Mouse (Mus musculus): ENCODE results near the gene Vta1.

Vta1 gene

DNA sequence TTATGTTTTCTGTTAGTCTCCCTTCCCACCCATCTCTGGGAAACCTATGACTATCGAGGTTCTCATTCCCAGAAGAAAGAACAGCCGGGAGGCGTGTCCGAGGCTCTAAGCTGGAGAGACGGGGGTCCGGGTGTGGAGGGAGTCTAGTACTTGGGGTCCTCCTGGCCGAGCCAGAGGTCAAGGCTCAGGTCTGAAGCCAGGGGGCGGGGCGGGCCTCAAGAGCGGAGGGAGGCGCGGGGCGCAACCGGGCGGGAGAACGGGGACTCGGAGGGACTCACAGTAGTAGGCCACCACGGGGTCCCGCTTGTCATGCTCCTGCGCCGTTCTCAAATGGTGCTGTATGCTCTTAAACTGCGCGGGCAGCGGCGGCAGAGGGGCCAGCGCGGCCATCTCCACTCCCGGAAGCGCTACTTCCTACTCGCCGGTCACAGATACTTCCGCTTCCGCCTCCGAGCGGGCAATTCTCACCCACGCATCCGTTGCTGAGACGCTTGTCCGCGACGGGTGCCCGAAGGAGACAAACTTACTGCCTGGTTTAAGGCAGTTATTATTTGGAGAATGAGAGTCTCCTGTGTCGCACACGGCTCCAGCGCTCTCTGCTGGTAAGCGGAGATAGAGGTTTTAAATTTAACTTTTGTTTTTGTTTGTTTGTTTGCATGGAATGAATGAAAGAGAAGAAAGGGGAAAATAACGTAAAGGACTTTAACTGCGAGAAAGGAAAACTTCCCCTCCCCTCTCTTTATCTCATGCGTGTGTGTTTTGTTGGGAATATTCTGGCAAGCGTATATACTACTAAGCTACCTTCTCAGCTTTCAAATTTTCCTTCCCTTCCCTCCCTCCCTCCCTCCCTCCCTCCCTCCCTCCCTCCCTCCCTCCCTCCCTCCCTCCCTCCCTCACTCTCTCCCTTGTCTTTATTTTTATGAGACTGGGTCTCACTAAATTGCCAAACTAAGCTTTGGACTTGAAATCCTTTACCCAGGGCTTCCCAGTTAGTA is at the start of gene Vta1, which contains the start of gene Nmbr:
Vta1 (minus strand) TSS at position 489 of the 995 bp plus-strand sequence.
Nmbr (plus strand) TSS at position 520 of the 995 bp plus-strand sequence.
- DNase-seq: peak; percentile 96

DNA sequence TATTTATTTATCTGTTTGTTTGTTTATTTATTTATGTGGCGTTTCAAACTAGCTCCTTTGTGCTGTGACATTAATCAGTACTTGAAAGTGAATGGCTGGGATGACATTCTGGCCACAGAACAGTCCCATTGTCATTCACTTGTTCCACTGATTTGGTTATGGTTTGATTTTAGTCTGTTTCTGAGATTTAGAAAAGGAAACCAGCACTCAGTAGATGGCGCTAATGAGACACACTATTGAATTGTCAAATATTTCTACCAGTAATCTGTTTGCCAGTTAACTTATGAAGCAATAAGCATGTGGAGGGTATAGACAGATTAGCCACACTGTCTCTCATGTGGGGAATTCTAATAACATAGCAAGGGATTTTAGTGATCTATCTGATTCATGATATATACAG is 28.9 kb upstream of the Vta1 start:
- DNase-seq: no peak

DNA sequence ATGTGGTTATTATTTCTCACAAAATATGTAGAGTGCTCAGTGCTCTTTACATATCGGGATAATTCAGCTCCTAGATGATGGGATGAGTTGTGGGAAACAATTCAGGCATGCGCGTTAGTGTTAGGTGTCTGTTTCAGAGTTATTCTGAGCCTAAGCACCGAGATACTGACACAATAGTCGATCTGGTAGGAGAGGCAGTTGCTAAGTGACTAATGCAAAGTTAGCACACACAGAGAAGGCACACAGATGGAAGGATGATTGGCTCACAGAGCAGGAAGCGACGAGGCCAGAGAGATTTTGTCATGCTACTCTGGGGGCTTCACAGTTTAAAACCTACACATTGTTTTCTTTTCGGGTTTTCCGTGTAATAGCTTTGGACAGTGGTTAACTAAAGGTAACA is 20.3 kb upstream of the Vta1 start:
- no peak for DNase-seq

DNA sequence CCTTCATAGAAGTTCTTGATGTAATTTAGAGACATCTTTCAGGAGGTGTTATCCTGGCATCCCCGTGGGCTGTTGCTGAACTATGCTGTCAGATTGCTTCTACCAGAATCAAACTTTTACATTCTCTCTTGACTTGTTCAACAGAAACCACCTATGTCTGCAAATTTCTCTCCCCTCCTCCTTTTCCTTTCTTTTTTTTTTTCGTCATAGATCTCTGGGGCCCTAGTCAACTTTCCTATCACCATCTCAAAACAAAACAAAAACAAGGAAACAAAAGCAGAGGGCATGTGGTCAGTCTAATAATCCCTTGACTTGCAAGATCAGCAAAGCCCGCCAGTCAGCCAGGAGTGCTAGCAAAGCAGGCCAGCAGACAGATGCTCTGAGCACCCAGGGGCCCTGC is 12.8 kb upstream of the Vta1 start, which contains the start of gene Gje1:
Gje1 (minus strand) TSS at position 101 of the 400 bp plus-strand sequence.
- DNase-seq: no peak

DNA sequence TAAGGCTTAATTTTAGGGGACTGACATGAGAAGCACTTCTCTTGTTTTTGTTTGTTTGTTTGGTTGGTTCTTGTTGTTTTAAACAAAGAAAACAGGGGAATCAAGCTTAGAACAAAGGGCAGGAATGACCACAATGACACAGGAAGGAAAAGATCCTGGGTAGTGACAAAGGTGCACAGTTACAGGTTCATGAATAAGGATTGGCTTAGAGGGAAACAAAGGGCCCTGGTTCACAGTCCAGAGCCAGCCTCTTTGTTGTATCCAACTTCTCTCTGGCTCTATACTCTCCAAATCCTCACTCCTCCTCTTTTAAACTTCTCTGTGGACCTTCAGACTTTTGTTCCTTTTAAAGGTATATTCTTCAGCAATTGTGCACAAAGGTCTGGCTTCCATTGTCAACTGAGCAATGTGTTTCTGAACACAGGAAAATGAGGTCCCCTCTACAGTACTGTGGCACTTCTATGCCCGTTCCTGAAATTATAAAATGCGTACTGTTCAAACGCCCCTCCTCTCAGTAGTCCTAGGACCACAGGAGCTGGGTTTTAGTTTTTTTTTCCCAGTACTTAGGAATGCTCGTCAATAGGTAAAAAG is 1.4 kb downstream of the Vta1 start:
- no peak for DNase-seq

DNA sequence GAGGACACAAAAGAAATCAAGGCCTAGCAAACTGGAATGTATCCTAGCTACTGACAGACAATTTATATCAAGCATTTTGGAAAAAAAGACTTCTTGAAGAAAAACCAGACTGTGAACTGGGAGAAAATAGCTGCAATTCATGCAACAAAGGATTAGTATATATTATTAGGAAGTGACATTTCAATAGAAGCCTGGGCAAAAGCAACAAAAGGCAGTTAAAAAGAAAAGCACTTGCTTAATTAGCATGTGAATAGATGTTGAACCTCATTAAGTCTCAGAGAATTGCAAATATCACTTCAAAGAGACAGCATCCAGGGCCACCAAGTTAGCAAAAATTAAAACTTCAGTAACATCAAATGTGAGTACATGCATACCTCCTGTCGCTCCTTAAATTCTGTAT is 2.1 kb downstream of the Vta1 start:
- no peak for DNase-seq

DNA sequence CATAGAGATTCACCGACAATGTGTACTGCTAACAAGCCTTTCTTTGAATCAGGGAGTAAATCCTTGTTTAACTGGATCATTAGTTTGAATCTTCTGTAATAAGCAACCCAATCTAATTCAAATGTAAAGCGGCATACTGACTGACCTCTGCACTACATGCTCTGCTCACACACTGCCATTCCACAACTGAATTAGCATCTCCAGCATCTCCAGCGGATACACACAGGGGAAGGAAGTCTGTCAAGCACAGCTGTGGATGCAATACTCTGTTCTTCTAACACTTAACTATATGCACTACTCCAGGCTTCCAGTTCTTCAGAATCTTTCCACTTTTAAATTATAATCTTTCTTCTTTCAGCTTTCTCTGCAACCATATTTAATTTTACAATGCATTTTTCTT is 15.0 kb downstream of the Vta1 start:
- no peak for DNase-seq

DNA sequence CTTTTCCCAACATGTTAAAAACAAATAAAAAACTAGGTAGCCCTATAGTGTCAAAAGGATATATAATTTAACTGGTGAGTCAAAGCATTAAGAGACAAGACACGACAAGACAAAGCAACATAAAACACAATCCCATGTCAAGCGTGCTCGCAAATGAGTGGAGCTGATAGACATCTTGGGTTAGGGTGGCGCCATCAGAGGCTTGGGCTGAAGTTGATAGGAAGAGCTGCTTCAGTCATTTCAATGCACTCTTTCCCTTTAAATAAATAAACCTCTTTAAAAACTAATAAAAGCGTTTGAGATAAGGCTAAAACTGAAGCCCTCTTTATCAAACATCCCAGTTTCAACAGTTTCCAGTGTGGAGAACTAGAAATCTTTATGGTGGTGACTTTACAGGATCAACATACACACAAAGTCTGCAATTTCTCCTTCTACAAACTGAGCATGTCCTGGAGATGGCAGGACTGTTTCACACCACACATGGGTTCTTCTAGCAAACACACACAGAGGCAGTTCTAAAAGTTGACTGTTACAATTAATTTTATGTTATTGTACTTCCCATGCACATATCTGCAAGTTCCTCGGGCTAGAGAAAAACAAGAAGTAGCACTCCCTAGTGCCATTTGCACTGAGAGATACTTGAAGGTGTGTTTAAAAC is 16.4 kb downstream of the Vta1 start:
- DNase-seq: no peak

DNA sequence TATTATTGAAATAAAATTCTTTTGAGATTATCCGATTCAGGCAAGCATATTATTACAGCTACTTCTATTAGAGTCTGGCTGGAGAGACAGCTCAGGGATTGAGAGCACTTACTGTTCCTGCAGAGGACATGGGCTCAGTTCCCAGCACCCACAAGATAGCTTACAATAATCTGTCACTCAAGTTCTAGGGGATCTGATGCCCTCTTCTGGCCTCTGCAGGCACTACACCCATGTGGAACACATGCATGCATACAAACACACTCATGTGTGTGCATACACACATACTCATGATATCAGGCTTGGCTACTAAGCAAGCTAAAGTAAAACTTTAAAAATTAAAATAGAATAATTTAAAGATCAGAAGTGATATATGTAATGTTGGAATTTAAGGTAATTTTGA is 19.7 kb downstream of the Vta1 start:
- peak; percentile 13 for DNase-seq

DNA sequence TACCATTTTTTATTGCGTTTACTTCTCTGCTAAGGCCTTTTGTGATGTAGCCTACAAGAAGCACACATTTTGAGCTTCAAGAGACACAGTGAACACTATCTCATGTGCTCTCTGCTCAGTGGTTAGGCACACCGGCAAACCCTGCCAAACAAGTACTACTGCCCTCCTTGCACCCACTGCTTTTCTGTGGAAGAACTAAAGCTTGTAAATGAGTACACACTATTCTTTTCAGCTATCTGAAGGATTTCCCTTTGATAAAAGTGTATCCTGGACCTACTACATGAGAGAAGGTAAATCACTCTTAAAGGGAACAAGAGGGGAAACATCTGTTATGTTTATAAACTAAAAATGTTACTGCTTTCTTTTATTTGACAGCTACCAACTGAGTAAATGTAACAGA is 39.2 kb downstream of the Vta1 start:
- no peak for DNase-seq

DNA sequence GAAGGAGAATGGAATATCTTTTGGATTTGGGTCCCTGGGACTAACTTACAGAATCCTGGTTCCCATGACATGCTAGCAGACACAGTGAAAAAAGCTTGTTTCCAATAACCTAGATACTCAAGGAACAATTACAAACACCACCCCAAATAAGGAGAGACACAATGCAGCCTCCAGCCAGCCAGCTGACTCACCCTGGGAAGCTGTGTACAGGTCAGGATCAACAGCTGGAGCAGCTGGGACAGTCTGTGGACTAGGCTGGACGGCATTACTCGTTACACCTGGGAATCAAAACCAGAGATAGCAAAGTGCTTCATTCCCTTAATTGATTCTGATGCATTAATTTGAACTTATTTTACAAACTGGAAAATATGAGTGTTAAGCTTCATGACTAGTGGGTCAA is 44.5 kb downstream of the Vta1 start:
- DNase-seq: no peak

DNA sequence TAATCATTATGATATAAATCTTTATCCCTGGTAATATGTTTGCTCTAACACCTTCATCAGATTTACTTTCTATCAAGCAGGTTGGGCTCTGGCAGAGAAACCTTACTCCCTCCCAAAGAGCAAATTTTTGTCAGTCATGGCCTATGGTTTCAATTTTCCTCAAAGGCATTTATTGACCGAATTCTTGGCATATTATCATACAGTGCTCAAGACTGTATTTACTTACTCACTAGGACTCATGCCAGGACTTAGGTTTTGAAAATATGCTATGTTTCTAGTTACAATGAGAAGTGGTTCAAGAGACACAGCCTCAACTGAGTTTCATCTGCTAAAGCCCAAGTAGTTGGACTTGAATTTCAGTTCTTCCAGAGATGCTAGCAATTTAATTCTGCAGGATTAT is 65.7 kb downstream of the Vta1 start:
- DNase-seq: no peak

DNA sequence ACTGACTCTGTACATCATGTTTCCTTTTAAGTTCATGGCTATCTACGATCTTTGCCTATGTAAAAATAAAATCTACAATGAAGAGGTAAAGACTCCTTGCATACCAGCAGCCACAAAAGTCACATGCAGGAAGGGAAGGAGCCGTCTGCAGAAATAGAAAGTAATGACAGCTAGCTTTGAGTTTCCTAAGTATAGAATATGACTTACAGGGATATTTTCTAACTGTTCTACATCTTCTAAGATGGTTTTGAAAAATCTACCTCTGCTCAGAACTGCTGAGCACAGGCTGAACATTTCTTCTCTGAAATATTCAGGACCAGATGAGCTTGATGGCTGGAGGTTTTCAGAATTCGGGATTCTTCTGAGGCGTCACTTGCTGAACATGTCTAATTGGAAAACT is 66.3 kb downstream of the Vta1 start:
- no peak for DNase-seq

DNA sequence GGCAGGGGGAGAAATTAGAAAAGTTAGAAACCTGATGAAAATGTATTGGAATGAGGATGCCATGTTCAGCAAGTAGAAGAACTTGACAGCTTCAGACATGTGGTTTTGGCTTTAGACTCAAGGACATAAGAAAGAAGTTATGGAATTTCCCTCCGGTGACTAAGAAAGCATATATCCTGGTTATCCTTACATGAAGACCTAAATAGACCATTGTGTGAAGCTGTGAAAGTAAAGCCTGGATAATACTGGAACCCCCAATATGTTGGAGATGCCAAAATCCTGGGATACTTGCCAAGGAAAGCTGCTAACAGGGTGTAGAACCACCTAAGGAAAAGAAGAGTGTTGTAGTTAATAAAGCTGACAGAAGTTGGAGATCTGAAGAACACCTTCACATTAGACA is 79.7 kb downstream of the Vta1 start:
- no peak for DNase-seq

DNA sequence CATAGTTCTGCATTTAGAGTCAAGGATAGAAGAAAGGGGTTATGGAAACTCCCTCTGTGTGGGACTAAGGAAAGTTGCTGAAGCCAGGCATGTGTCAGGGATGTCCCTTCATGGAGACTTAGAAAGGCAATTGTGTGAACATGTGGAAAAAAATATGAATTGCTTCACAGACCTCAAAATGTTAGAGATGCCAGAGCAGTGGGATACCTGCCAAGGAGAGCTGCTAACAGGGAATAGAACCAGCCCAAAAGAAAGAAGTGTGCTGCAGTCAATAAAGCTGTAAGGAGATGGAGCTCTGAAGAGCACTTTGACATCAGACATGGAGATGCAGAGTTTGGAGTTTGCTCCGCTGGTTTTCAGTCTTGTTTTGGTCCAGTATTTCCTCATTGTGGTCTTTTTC is 86.2 kb downstream of the Vta1 start:
- no peak for DNase-seq

DNA sequence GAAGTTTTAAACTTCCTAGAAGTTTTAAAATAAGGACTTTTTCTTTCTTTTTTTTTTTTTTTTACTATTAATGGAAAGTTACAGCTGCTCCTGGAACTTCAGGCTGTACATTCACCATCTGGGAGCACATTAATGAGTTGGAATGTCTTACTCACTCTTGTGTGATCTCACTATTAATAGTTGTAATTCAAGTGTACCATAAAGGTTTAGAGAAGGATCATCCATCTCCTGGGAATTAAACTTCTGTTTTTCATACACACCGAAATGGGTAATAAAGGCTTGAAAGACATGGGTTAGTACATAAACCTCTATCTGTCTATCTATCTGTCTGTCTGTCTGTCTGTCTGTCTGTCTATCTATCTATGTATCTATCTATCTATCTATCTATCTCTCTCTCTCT is 87.1 kb downstream of the Vta1 start:
- DNase-seq: no peak

DNA sequence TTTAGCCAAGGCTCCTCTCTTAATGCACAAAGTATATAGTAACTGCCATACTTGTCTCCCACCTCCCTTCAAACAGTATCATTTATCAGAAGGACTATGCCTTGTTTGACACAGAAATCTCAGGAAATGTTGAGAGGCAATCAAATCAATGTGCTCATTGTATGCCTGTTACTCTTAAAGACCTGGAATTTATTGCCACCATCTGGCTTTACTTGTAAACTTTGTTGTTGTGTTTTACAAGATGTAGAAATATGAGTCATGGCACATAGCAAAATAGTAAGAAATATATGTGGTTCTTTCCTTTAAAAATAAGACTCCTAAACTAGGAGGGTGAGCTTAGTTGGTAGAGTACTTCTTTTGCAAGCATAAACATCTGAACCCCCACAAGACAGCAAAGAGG is 89.9 kb downstream of the Vta1 start:
- DNase-seq: no peak

DNA sequence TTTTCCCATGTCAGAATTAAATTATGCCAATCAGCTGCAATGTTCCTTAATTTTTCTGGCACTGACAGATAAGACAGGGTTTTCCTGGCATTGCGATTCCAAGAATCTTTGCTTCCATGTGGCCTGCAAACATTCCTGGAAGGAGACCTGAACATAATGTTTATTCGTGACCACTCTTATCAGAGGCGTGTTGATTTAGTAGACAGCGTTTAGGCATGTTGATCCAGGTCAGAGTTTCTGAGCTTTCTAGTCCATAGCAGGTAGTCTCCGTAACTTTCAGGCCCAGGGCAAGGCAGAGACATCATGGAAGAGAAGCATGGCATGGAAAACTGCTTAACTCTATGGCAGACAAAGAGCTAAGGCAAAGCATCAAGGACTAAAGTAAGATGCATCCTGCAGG is 97.8 kb downstream of the Vta1 start:
- no peak for DNase-seq

Data from thymus, postnatal 4 days (tissue).